Mouse (Mus musculus): Measurements from ENCODE around the gene Zfp988.
"Not testable (repeated sequence)": the region's sequence is repeated elsewhere in the genome, so short reads cannot be mapped to it uniquely, and the experiment has no call there.

The Zfp988 gene

DNA sequence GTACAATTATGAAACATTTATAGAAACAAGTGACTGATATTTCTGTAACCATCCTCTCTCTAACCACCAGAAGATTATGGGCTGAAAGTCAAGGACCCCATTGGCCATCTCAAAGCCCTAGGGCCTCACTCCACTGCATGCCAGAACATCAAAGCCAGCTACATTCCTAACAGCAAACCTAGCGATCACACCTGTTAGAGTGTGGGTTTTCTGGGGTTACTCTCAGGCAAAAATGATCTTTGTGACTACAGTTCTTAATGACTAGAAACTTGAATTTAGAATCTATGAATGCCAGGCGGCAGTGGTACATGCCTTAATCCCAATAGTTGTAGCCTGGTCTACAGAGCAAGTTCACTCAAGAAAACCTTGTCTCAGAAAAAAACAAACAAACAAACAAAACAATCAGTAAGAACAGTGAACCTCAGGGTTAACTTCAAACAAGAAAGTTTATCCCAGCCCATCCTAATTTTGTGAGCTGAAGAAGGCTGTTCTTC, 39.6 kb downstream of the Zfp988 start:
- DNase-seq: peak; percentile 91

- peak; percentile 88 for DNase-seq
Measured at GRCm38 (mm10) chr4:147346361-147347035, 41.0 kb downstream of the Zfp988 start.

DNA sequence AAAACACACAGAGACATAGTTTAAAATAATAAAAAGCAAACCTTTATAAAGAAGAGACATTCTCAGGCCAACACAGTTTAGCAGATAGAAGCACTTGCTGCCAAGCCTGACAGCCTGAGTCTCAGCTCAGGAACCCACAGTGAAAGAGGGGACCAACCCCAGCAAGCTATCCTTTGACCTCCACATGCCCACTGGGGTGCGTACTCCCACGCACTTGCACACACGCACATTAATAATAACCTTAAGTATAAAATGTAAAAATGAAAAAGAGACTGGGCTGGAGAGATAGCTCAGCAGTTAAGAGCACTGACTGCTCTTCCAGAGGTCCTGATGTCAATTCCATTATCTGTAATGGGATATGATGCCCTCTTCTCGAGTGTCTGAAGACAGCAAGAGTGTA, 41.8 kb downstream of the Zfp988 start:
- peak; percentile 88 for DNase-seq

DNA sequence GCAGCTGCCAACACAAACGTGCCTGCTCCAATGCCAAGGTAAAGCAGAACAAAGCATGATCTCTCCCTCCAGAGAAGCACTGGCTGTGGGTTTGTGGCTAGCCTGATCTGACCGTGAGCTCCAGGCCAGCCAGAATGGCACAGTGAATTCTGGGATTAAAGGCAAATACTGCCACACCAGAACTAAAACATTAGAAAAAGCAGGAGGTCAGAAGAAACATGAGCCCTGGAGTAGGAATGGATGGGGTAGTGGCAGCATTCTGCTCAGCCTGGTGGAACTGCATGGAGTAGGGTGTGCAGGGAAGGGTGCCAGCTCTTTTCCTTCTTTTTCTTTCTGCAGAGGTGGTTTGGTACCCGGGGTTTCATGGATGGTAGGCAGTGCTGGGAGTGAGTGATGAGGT, 42.4 kb downstream of the Zfp988 start:
- DNase-seq: peak; percentile 89

- peak; percentile 79 for DNase-seq
Measured at GRCm38 (mm10) chr4:147348401-147348800, 42.9 kb downstream of the Zfp988 start.

DNA sequence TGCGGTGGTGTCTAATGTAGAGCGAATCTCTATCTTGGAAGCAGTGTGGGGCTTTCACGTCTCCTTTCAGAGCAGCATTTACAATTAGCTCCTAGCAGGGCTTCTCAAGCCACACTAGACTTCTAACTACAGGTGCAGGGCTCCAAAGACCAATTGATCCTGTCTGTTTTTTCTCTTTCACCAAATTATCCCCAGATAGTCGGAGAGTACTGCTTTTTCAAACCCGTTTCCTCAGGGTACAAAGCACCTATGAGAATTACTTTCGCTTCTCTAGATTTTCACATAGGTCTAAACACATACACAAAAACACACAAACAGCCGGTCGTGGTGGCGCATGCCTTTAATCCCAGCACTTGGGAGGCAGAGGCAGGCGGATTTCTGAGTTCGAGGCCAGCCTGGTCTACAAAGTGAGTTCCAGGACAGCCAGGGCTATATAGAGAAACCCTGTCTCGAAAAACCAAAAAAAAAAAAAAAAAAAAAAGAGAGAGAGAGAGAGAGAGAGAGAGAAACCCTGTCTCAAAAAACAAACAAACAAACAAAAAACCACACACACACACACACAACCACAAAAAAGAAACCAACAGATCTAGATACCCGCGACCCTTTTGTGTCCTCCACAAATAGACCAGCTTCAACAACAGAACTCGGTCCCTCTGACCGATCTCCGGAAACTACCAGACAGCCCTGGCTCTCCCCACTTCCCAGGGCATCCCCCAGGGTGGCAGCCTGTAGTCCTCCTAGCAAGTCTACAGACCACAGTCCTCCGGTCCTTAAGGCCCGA, 43.6 kb downstream of the Zfp988 start:
- peak; percentile 92 for DNase-seq

DNA sequence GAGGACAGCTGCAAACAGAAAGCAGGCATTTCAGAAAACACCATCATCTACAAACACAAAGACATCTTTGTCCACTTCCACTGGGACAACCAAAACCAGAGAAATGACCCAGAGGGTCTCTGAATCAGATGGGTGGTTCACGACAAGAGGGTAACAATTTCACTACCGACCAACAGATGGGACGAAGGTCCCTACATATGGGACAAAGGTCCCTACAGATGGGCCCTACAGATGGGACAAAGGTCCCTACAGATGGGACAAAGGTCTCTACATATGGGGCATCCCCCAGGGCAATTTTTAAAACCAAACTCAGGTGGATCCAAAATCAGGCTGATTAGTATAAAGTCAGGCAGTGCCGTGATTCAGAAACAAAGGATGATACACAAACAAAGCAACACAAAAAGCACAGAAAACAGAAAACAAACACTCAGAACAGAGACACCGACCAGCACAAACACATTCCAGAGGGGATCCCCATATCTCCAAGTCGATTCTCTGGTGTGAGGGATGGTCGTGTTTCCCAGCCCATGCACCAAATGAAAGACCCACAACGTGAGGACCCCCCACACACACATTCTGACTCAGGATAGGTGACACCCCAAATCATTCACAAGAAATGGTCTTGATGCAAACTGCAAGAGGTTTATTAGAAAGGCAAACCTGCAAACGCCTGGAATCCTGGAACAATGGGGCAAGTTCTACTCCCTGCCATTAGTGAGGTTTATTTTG, 44.4 kb downstream of the Zfp988 start:
- peak; percentile 93 for DNase-seq

GRCm38 (mm10) chr4:147350541-147350940, 45.1 kb downstream of the Zfp988 start:
- peak; percentile 92 for DNase-seq

DNA sequence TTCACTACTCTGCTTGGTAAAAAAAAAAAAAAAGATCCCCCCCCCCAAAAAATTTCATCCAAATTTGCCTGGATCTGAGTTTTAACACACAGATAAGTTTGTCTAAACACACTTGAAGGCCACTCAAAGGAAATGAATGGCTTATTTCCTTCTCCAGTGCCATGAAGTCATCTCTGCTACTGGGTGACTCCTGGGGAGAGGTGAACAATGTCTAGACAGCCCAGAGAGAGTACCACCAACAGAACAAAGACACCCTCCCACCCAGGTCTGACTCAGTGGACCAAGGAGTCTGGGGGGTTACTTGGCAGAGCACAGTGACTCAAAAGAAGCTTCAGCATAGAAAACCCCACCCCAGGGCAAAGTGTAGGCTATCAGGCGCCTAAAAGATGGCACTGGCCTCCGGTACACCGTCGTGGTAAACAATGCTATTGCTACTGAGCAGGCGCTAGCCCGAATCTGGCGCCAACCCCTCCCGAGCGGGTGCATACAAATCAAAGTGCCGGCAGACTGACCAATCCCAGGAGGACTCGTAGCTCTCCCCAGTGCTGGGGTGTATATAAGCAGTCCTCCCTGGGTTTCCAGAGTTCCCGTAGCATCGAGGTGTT, 46.0 kb downstream of the Zfp988 start:
- DNase-seq: peak; percentile 80

- peak; percentile 89 for DNase-seq
Measured at GRCm38 (mm10) chr4:147353626-147354025, 48.2 kb downstream of the Zfp988 start.

DNA sequence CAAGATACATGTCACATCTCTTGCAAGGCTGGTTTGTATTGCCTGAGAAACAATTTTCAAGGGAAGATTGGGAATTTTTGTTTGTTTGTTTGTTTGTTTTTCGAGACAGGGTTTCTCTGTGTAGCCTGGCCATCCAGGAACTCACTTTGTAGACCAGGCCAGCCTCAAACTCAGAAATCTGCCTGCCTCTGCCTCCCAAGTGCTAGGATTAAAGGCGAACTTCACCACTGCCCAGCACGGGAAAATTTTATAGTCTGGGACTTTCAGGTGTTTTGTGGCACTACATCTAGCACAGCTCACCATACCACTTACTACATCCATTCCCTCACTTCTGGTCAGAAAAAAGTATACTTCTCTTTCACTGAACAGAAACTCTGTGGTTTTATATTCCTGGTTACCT, 50.6 kb downstream of the Zfp988 start:
- not testable (repeated sequence) for DNase-seq

- not testable (repeated sequence) for DNase-seq
Measured at GRCm38 (mm10) chr4:147357195-147357594, 51.7 kb downstream of the Zfp988 start.

- not testable (repeated sequence) for DNase-seq
Measured at GRCm38 (mm10) chr4:147361003-147361402, 55.5 kb downstream of the Zfp988 start, which contains the start of gene Zfp978. Gene Zfp978, plus strand, starts transcription at chr4:147361303.

DNA sequence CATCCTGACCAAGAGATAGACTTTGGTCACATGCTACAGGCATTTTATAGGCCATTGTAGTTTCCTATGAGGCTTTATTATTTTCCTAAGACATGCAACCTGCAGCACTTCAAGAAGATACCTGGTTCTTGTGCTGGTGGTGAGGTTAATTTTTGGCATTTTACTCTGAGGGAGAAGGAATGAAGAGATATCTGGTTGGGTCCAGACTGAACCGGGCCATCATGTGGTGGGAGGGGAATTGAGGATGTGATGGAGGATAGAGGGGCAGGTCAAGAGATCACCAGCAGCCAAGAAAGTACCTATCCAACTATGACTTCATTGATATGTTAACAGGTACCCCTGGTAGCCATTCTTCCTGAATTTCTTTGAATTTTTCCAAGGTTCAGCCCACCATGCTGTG, 56.4 kb downstream of the Zfp988 start:
- not testable (repeated sequence) for DNase-seq

DNA sequence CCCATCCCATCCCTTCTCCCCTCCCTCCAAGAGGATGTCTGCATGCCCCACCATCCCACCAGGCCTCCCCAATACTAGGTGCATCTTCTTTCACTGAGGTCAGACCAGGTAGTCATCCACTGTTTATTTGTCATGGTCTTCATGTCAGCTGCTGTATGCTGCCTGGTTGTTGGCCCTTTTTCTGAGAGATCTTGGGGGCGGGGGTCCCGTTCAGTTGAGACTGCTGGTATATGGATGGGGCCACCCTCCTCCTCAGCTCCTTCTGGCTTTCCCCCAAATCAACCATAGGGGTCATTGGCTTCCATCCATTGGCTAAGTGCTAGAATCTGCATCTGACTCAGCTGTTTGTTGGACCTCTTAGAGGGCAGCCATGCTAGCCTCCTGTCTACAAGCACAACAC, 64.1 kb downstream of the Zfp988 start:
- DNase-seq: not testable (repeated sequence)

- peak; percentile 90 for DNase-seq
Measured at GRCm38 (mm10) chr4:147383199-147383598, 77.7 kb downstream of the Zfp988 start.
